In genomic region chr4:43552437-43552836, GRCm38 (mm10) we compare ENCODE assay signal across 28 mouse cellular contexts. TPM values are rescaled to one million over a fixed set of nuclear protein-coding genes. Genes with fewer than 3 reads are reported as not detected.
DNase-seq lines count a peak whose midpoint lies in the region; ATAC-seq and TF ChIP-seq lines count a peak whose summit lies in the region.
"Had no signal": no experiment of that assay in that cellular context is flagged by ENCODE, and none has a peak within 500 bp of the region (broad histone marks: within the 10 kb centered on the region; RNA-seq: fewer than 3 reads in every experiment).

No protein-coding gene starts in this region.

- H3K27me3 ChIP-seq in midbrain, embryonic 11.5 days (ENCODE audit: control insufficient read depth, insufficient read depth, low read length) = no peaks in the 10 kb centered on the region
- no peaks in the 10 kb centered on the region for H3K27me3 ChIP-seq in forebrain, postnatal 0 days (ENCODE audit: insufficient read depth, low read length)
- H3K27me3 ChIP-seq: embryonic facial prominence, embryonic 15.5 days; forebrain, embryonic 12.5 days had no signal

- peak overlapping the region; percentile 28; the same call in 1 of the 2 replicates for H3K27ac ChIP-seq in cortical plate, adult 2 months (ENCODE audit: insufficient read depth, low read length)
- no peak overlapping the region for H3K27ac ChIP-seq in midbrain, embryonic 11.5 days (ENCODE audit: low read depth, low read length)
- no peak overlapping the region for H3K27ac ChIP-seq in forebrain, postnatal 0 days (ENCODE audit: low read depth, low read length)
- H3K27ac ChIP-seq: embryonic facial prominence, embryonic 10.5 days; embryonic facial prominence, embryonic 15.5 days; forebrain, embryonic 12.5 days; hindbrain, embryonic 10.5 days; kidney, postnatal 0 days; liver, embryonic 14.5 days; macrophage had no signal

- DNase-seq in left cerebral cortex, adult 18-20 months (ENCODE audit: low spot score in 2 of 2) = peak; percentile 55 to 77
- no peak for DNase-seq in left cerebral cortex, postnatal 10 days (ENCODE audit: extremely low spot score in 1 of 2, low spot score in 2 of 2)
- peak; percentile 66 to 82 for DNase-seq in frontal cortex, postnatal 36 days (ENCODE audit: low spot score in 2 of 2)
- peak; percentile 62 to 65 for DNase-seq in left cerebral cortex, postnatal 36 days (ENCODE audit: low spot score in 2 of 2)
- no peak for DNase-seq in midbrain, embryonic 11.5 days (ENCODE audit: low spot score, missing footprints)
- DNase-seq in forebrain, postnatal 0 days = no peak
- DNase-seq: adrenal gland, postnatal 25 days; B cell, adult 2 months; cerebellum, adult 18-20 months; cerebellum, postnatal 10 days; gastrocnemius, postnatal 10 days; heart, postnatal 14 days; kidney, adult 2 months; kidney, postnatal 4 days; liver; lung, adult 2 months; lung, postnatal 10 days; thymus, postnatal 4 days had no signal

- no peak for ATAC-seq in midbrain, embryonic 11.5 days (ENCODE audit: low FRiP score)
- no peak for ATAC-seq in forebrain, postnatal 0 days
- ATAC-seq: hindbrain, embryonic 16.5 days; midbrain, embryonic 16.5 days had no signal

- no peak overlapping the region for H3K4me2 ChIP-seq in midbrain, embryonic 11.5 days
- no peak overlapping the region for H3K4me2 ChIP-seq in forebrain, postnatal 0 days (ENCODE audit: low read depth)
- H3K4me2 ChIP-seq: embryonic facial prominence, embryonic 15.5 days; forebrain, embryonic 12.5 days had no signal

- no peak overlapping the region for H3K4me3 ChIP-seq in cortical plate, adult 2 months (ENCODE audit: insufficient read depth, low read length)
- H3K4me3 ChIP-seq in midbrain, embryonic 11.5 days (ENCODE audit: low read depth, low read length) = no peak overlapping the region
- H3K4me3 ChIP-seq in forebrain, postnatal 0 days (ENCODE audit: low read depth, low read length) = no peak overlapping the region
- H3K4me3 ChIP-seq: embryonic facial prominence, embryonic 10.5 days; embryonic facial prominence, embryonic 15.5 days; forebrain, embryonic 12.5 days; hindbrain, embryonic 10.5 days had no signal

- no peak for TF ChIP-seq POLR2A in cortical plate, adult 2 months (IDR thresholded peaks at IDR 0.05; ENCODE audit: extremely low read depth, insufficient read depth, low read length)

- intact Hi-C loops in left cerebral cortex, postnatal 10 days (cut with DNase I) = no loop called here
- intact Hi-C loops in left cerebral cortex, postnatal 36 days (cut with DNase I) = no loop called here

- H3K9me3 ChIP-seq in midbrain, embryonic 11.5 days (ENCODE audit: control insufficient read depth, low read length) = no peaks in the 10 kb centered on the region
- H3K9me3 ChIP-seq in forebrain, postnatal 0 days (ENCODE audit: low read length) = no peaks in the 10 kb centered on the region
- H3K9me3 ChIP-seq: embryonic facial prominence, embryonic 15.5 days; forebrain, embryonic 12.5 days had no signal

- H3K36me3 ChIP-seq in midbrain, embryonic 11.5 days (ENCODE audit: control insufficient read depth, insufficient read depth, low read length) = peaks cover 42% of the 10 kb centered on the region
- peaks cover 92% of the 10 kb centered on the region for H3K36me3 ChIP-seq in forebrain, postnatal 0 days (ENCODE audit: insufficient read depth)

- WGBS in midbrain, embryonic 11.5 days = 92% methylated on average over 5 of the region's 5 CpGs
- WGBS in forebrain, postnatal 0 days = 97% methylated on average over 5 of the region's 5 CpGs

- no peak for TF ChIP-seq CTCF in cortical plate, adult 2 months (IDR thresholded peaks at IDR 0.05; ENCODE audit: extremely low read depth, insufficient read depth, low read length)
- TF ChIP-seq CTCF in forebrain, postnatal 0 days (IDR thresholded peaks at IDR 0.05; ENCODE audit: low read depth) = no peak

- H3K9ac ChIP-seq in midbrain, embryonic 11.5 days (ENCODE audit: low read length) = no peak overlapping the region
- no peak overlapping the region for H3K9ac ChIP-seq in forebrain, postnatal 0 days
- H3K9ac ChIP-seq: embryonic facial prominence, embryonic 15.5 days; forebrain, embryonic 12.5 days; liver, embryonic 14.5 days had no signal

- no peaks in the 10 kb centered on the region; the same call in 1 of the 2 replicates for H3K4me1 ChIP-seq in cortical plate, adult 2 months (ENCODE audit: control insufficient read depth, insufficient read depth, low read length)
- H3K4me1 ChIP-seq in midbrain, embryonic 11.5 days (ENCODE audit: control insufficient read depth, insufficient read depth, low read length) = no peaks in the 10 kb centered on the region; the same call in 1 of the 2 replicates
- H3K4me1 ChIP-seq in forebrain, postnatal 0 days (ENCODE audit: insufficient read depth) = no peaks in the 10 kb centered on the region

RNA-seq across cellular contexts. Expression of gene Creb3, which starts 9.7 kb away (rescaled TPM):
- total RNA-seq in left cerebral cortex, adult 18-20 months (2021) = 10 to 100 TPM; 78.1 to 80.9 TPM
- total RNA-seq in left cerebral cortex, postnatal 10 days (2021) = 10 to 100 TPM; 74.4 to 74.6 TPM
- 61.8 and 65.9 TPM in 2 replicates for polyA plus RNA-seq in cortical plate, adult 2 months (2012; rRNA removed)
- 10 to 100 TPM; 74.4 to 84.8 TPM for total RNA-seq in left cerebral cortex, postnatal 36 days (2021)
- 46.4 and 54.5 TPM in 2 replicates for polyA plus RNA-seq in midbrain, embryonic 11.5 days (2014; fragmentation: Nextera tagmentation; extraction: Ambion mirVana)
- 61.9 and 64.4 TPM in 2 replicates for total RNA-seq in forebrain, postnatal 0 days (2014; rRNA removed)
- 84.0 and 87.2 TPM in 2 replicates for polyA plus RNA-seq in forebrain, postnatal 0 days (2015; fragmentation: Nextera tagmentation; extraction: Ambion mirVana)

RNA-seq across cellular contexts. Expression of gene Tln1, which starts 10.1 kb away (rescaled TPM):
- total RNA-seq in left cerebral cortex, adult 18-20 months (2021) = 10 to 100 TPM; 51.7 to 51.8 TPM
- total RNA-seq in left cerebral cortex, postnatal 10 days (2021) = 10 to 100 TPM; 48.7 to 55.3 TPM
- polyA plus RNA-seq in cortical plate, adult 2 months (2012; rRNA removed) = 44.3 and 46.5 TPM in 2 replicates
- 10 to 100 TPM; 43.0 to 45.4 TPM for total RNA-seq in left cerebral cortex, postnatal 36 days (2021)
- polyA plus RNA-seq in midbrain, embryonic 11.5 days (2014; fragmentation: Nextera tagmentation; extraction: Ambion mirVana) = 38.4 and 40.4 TPM in 2 replicates
- total RNA-seq in forebrain, postnatal 0 days (2014; rRNA removed) = 34.4 and 44.1 TPM in 2 replicates
- polyA plus RNA-seq in forebrain, postnatal 0 days (2015; fragmentation: Nextera tagmentation; extraction: Ambion mirVana) = 66.2 and 80.4 TPM in 2 replicates

RNA-seq across cellular contexts. Expression of gene Rgp1, which starts 26.1 kb away (rescaled TPM):
- 10 to 100 TPM; 44.8 to 50.1 TPM for total RNA-seq in left cerebral cortex, adult 18-20 months (2021)
- total RNA-seq in left cerebral cortex, postnatal 10 days (2021) = 10 to 100 TPM; 48.5 to 49.7 TPM
- 35.7 and 38.8 TPM in 2 replicates for polyA plus RNA-seq in cortical plate, adult 2 months (2012; rRNA removed)
- total RNA-seq in left cerebral cortex, postnatal 36 days (2021) = 10 to 100 TPM; 42.3 to 55.8 TPM
- 22.0 and 25.2 TPM in 2 replicates for polyA plus RNA-seq in midbrain, embryonic 11.5 days (2014; fragmentation: Nextera tagmentation; extraction: Ambion mirVana)
- 17.6 and 22.6 TPM in 2 replicates for total RNA-seq in forebrain, postnatal 0 days (2014; rRNA removed)
- 7.1 and 10.4 TPM in 2 replicates for polyA plus RNA-seq in forebrain, postnatal 0 days (2015; fragmentation: Nextera tagmentation; extraction: Ambion mirVana)

RNA-seq across cellular contexts. Expression of gene Gba2, which starts 26.2 kb away (rescaled TPM):
- total RNA-seq in left cerebral cortex, adult 18-20 months (2021) = 10 to 100 TPM; 62.1 to 64.2 TPM
- 10 to 100 TPM; 64.1 to 67.1 TPM for total RNA-seq in left cerebral cortex, postnatal 10 days (2021)
- 96.7 and 105 TPM in 2 replicates for polyA plus RNA-seq in cortical plate, adult 2 months (2012; rRNA removed)
- total RNA-seq in left cerebral cortex, postnatal 36 days (2021) = 10 to 100 TPM; 64.9 to 71.9 TPM
- 24.5 and 26.1 TPM in 2 replicates for polyA plus RNA-seq in midbrain, embryonic 11.5 days (2014; fragmentation: Nextera tagmentation; extraction: Ambion mirVana)
- 31.6 and 37.7 TPM in 2 replicates for total RNA-seq in forebrain, postnatal 0 days (2014; rRNA removed)
- polyA plus RNA-seq in forebrain, postnatal 0 days (2015; fragmentation: Nextera tagmentation; extraction: Ambion mirVana) = 45.4 and 45.5 TPM in 2 replicates

RNA-seq across cellular contexts. Expression of gene Tpm2, which starts 28.9 kb away (rescaled TPM):
- total RNA-seq in left cerebral cortex, adult 18-20 months (2021) = 1 to 10 TPM; 8.4 to 9.9 TPM
- 1 to 10 TPM; 7.2 to 7.9 TPM for total RNA-seq in left cerebral cortex, postnatal 10 days (2021)
- 10.4 and 12.5 TPM in 2 replicates for polyA plus RNA-seq in cortical plate, adult 2 months (2012; rRNA removed)
- total RNA-seq in left cerebral cortex, postnatal 36 days (2021) = 10 to 100 TPM in 1 of 2 experiments, 1 to 10 TPM in 1; 8.7 to 10.0 TPM
- 44.0 and 51.8 TPM in 2 replicates for polyA plus RNA-seq in midbrain, embryonic 11.5 days (2014; fragmentation: Nextera tagmentation; extraction: Ambion mirVana)
- total RNA-seq in forebrain, postnatal 0 days (2014; rRNA removed) = 4.1 and 11.7 TPM in 2 replicates
- polyA plus RNA-seq in forebrain, postnatal 0 days (2015; fragmentation: Nextera tagmentation; extraction: Ambion mirVana) = 5.1 and 8.1 TPM in 2 replicates

Comparison
In these comparisons a context has a peak if more than half of its experiments do, and no peak if none do; other contexts are left out.
1. DNase-seq: peak in left cerebral cortex, adult 18-20 months (2 of 2), frontal cortex, postnatal 36 days (2 of 2) and left cerebral cortex, postnatal 36 days (2 of 2); none in left cerebral cortex, postnatal 10 days (0 of 2), midbrain, embryonic 11.5 days (single experiment) and forebrain, postnatal 0 days (single experiment).